ENCODE assay signal across 16 mouse cellular contexts in the genomic region with DNA sequence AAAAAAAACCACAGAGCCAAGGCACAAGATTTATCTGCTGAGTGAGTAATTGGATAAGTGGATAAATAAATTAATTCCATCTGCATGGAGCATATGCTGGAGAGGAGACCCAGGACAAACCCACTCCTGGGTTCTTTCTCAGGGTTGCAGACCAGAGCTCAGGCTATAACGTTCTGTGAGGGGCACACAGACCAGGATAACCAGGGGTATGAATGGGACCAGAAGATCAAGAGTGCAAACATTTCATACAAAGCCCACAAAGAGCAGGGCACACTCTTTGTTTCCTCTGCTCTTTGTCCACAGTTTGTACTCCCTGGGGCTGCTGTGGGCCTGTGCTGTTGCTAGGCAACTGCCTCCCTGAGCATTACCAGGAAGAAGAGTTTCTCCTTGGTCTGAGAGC. TPM values are rescaled to one million over a fixed set of nuclear protein-coding genes. Genes with fewer than 3 reads are reported as not detected.
A peak's percentile ranks its signal among the peaks of the same experiment; 100 is the strongest.
DNase-seq lines count a peak whose midpoint lies in the region; ATAC-seq and TF ChIP-seq lines count a peak whose summit lies in the region.
"Had no signal": no experiment of that assay in that cellular context is flagged by ENCODE, and none has a peak within 500 bp of the region (broad histone marks: within the 10 kb centered on the region; RNA-seq: fewer than 3 reads in every experiment).

No protein-coding gene starts in this region.

- peak overlapping the region; percentile 75 for H3K27ac ChIP-seq in forebrain, embryonic 13.5 days
- H3K27ac ChIP-seq in hindbrain, postnatal 0 days = no peak overlapping the region
- no peak overlapping the region for H3K27ac ChIP-seq in neural tube, embryonic 11.5 days (ENCODE audit: low read depth, low read length)
- H3K27ac ChIP-seq in intestine, embryonic 15.5 days = no peak overlapping the region
- H3K27ac ChIP-seq: liver, embryonic 14.5 days had no signal

- no peak for TF ChIP-seq CTCF in hindbrain, postnatal 0 days (IDR thresholded peaks at IDR 0.05; ENCODE audit: low read depth)

- no peak overlapping the region for H3K4me3 ChIP-seq in forebrain, embryonic 13.5 days
- no peak overlapping the region for H3K4me3 ChIP-seq in hindbrain, postnatal 0 days (ENCODE audit: low read length)
- H3K4me3 ChIP-seq in neural tube, embryonic 11.5 days (ENCODE audit: low read depth, low read length) = no peak overlapping the region
- H3K4me3 ChIP-seq in intestine, embryonic 15.5 days (replicated peaks) = no peak overlapping the region
- H3K4me3 ChIP-seq: myocyte had no signal

- 0% methylated on average over 1 of the region's 1 CpGs for WGBS in forebrain, embryonic 13.5 days
- WGBS in hindbrain, postnatal 0 days = 21% methylated on average over 1 of the region's 1 CpGs
- 32% methylated on average over 1 of the region's 1 CpGs for WGBS in neural tube, embryonic 11.5 days
- 50% methylated on average over 1 of the region's 1 CpGs for WGBS in intestine, embryonic 15.5 days

- H3K9me3 ChIP-seq in forebrain, embryonic 13.5 days (replicated peaks) = no peaks in the 10 kb centered on the region
- no peaks in the 10 kb centered on the region for H3K9me3 ChIP-seq in hindbrain, postnatal 0 days (ENCODE audit: low read length)
- no peaks in the 10 kb centered on the region for H3K9me3 ChIP-seq in neural tube, embryonic 11.5 days (ENCODE audit: control insufficient read depth, low read length)
- no peaks in the 10 kb centered on the region for H3K9me3 ChIP-seq in intestine, embryonic 15.5 days

- ATAC-seq in forebrain, embryonic 13.5 days = no peak; the same call in 1 of the 2 replicates
- ATAC-seq in hindbrain, postnatal 0 days = no peak; the same call in 1 of the 2 replicates
- no peak for ATAC-seq in neural tube, embryonic 11.5 days (ENCODE audit: insufficient read depth, low FRiP score, low TSS enrichment)
- ATAC-seq in intestine, embryonic 15.5 days = no peak

- H3K36me3 ChIP-seq in forebrain, embryonic 13.5 days (ENCODE audit: poor library complexity, severe bottlenecking) = no peaks in the 10 kb centered on the region
- no peaks in the 10 kb centered on the region for H3K36me3 ChIP-seq in hindbrain, postnatal 0 days (ENCODE audit: insufficient read depth, low read length)
- no peaks in the 10 kb centered on the region for H3K36me3 ChIP-seq in neural tube, embryonic 11.5 days (ENCODE audit: control insufficient read depth, insufficient read depth, low read length)
- H3K36me3 ChIP-seq in intestine, embryonic 15.5 days = no peaks in the 10 kb centered on the region

- peak; percentile 59 for DNase-seq in R1 (ENCODE audit: low read depth, low spot score)
- DNase-seq in hindbrain, postnatal 0 days (ENCODE audit: low spot score) = peak; percentile 49
- peak; percentile 53 for DNase-seq in neural tube, embryonic 11.5 days (ENCODE audit: low spot score)
- no peak for DNase-seq in frontal cortex, postnatal 36 days (ENCODE audit: low spot score in 2 of 2)
- DNase-seq in right cerebral cortex, postnatal 10 days (ENCODE audit: low spot score in 2 of 2) = no peak
- no peak for DNase-seq in urinary bladder, postnatal 25 days (ENCODE audit: low spot score)
- DNase-seq: cerebellum, adult 9-11 months; gastrocnemius, postnatal 14 days; kidney, adult 18-20 months had no signal

- no peaks in the 10 kb centered on the region for H3K27me3 ChIP-seq in forebrain, embryonic 13.5 days
- H3K27me3 ChIP-seq in hindbrain, postnatal 0 days (ENCODE audit: insufficient read depth, low read length) = no peaks in the 10 kb centered on the region
- H3K27me3 ChIP-seq in neural tube, embryonic 11.5 days (ENCODE audit: control insufficient read depth, insufficient read depth, low read length) = no peaks in the 10 kb centered on the region
- no peaks in the 10 kb centered on the region for H3K27me3 ChIP-seq in intestine, embryonic 15.5 days (replicated peaks)

- H3K9ac ChIP-seq in forebrain, embryonic 13.5 days = no peak overlapping the region
- H3K9ac ChIP-seq in hindbrain, postnatal 0 days (replicated peaks; ENCODE audit: low read length) = no peak overlapping the region
- peak overlapping the region; percentile 24; the same call in 1 of the 2 replicates for H3K9ac ChIP-seq in neural tube, embryonic 11.5 days (ENCODE audit: low read length)
- no peak overlapping the region for H3K9ac ChIP-seq in intestine, embryonic 15.5 days
- H3K9ac ChIP-seq: liver, embryonic 14.5 days had no signal

- no peak overlapping the region for H3K4me2 ChIP-seq in forebrain, embryonic 13.5 days
- H3K4me2 ChIP-seq in hindbrain, postnatal 0 days (ENCODE audit: low read depth, low read length) = no peak overlapping the region
- no peak overlapping the region for H3K4me2 ChIP-seq in neural tube, embryonic 11.5 days (ENCODE audit: low read depth)
- no peak overlapping the region for H3K4me2 ChIP-seq in intestine, embryonic 15.5 days (replicated peaks)

- peaks cover 34% of the 10 kb centered on the region for H3K4me1 ChIP-seq in forebrain, embryonic 13.5 days
- peaks cover 33% of the 10 kb centered on the region for H3K4me1 ChIP-seq in hindbrain, postnatal 0 days (ENCODE audit: insufficient read depth, low read length)
- H3K4me1 ChIP-seq in neural tube, embryonic 11.5 days (ENCODE audit: control insufficient read depth, insufficient read depth, low read length) = peaks cover 4% of the 10 kb centered on the region; the same call in 1 of the 2 replicates
- no peaks in the 10 kb centered on the region for H3K4me1 ChIP-seq in intestine, embryonic 15.5 days (replicated peaks)

RNA-seq across cellular contexts. Expression of gene Tmem220, which starts 23.2 kb away (rescaled TPM):
- 0.34 and 0.50 TPM in 2 replicates for polyA plus RNA-seq in forebrain, embryonic 13.5 days (2015; fragmentation: Nextera tagmentation; extraction: Ambion mirVana)
- total RNA-seq in hindbrain, postnatal 0 days (2014; rRNA removed) = 0.26 TPM in 1 of 2 replicates, not detected in the other
- polyA plus RNA-seq in hindbrain, postnatal 0 days (2015; fragmentation: Nextera tagmentation; extraction: Ambion mirVana) = 0.97 and 1.1 TPM in 2 replicates
- 0.69 and 1.1 TPM in 2 replicates for polyA plus RNA-seq in neural tube, embryonic 11.5 days (2014; fragmentation: Nextera tagmentation; extraction: Ambion mirVana)
- 2.7 and 3.0 TPM in 2 replicates for polyA plus RNA-seq in intestine, embryonic 15.5 days (2015; fragmentation: Nextera tagmentation; extraction: Ambion mirVana)

RNA-seq across cellular contexts. Expression of gene Tmem238l, which starts 45.3 kb away (rescaled TPM):
- polyA plus RNA-seq in forebrain, embryonic 13.5 days (2015; fragmentation: Nextera tagmentation; extraction: Ambion mirVana) = 0.19 TPM in 1 of 2 replicates, not detected in the other
- not detected in 2 replicates for total RNA-seq in hindbrain, postnatal 0 days (2014; rRNA removed)
- polyA plus RNA-seq in hindbrain, postnatal 0 days (2015; fragmentation: Nextera tagmentation; extraction: Ambion mirVana) = not detected in 2 replicates
- not detected in 2 replicates for polyA plus RNA-seq in neural tube, embryonic 11.5 days (2014; fragmentation: Nextera tagmentation; extraction: Ambion mirVana)
- 1.2 and 1.9 TPM in 2 replicates for polyA plus RNA-seq in intestine, embryonic 15.5 days (2015; fragmentation: Nextera tagmentation; extraction: Ambion mirVana)
- total RNA-seq: gastrocnemius, postnatal 14 days; layer of hippocampus, adult 8-10 months; left cerebral cortex, postnatal 14 days had no signal
- polyA plus RNA-seq: heart, embryonic 16.5 days; liver, embryonic 14.5 days; myocyte had no signal

RNA-seq across cellular contexts. Expression of gene Adprm, which starts 50.7 kb away (rescaled TPM):
- polyA plus RNA-seq in forebrain, embryonic 13.5 days (2015; fragmentation: Nextera tagmentation; extraction: Ambion mirVana) = 34.8 and 37.2 TPM in 2 replicates
- 15.6 and 18.9 TPM in 2 replicates for total RNA-seq in hindbrain, postnatal 0 days (2014; rRNA removed)
- 25.3 and 29.5 TPM in 2 replicates for polyA plus RNA-seq in hindbrain, postnatal 0 days (2015; fragmentation: Nextera tagmentation; extraction: Ambion mirVana)
- polyA plus RNA-seq in neural tube, embryonic 11.5 days (2014; fragmentation: Nextera tagmentation; extraction: Ambion mirVana) = 37.4 and 40.6 TPM in 2 replicates
- 20.8 and 24.2 TPM in 2 replicates for polyA plus RNA-seq in intestine, embryonic 15.5 days (2015; fragmentation: Nextera tagmentation; extraction: Ambion mirVana)

RNA-seq across cellular contexts. Expression of gene Sco1, which starts 50.8 kb away (rescaled TPM):
- 14.2 and 14.4 TPM in 2 replicates for polyA plus RNA-seq in forebrain, embryonic 13.5 days (2015; fragmentation: Nextera tagmentation; extraction: Ambion mirVana)
- total RNA-seq in hindbrain, postnatal 0 days (2014; rRNA removed) = 11.0 and 13.8 TPM in 2 replicates
- polyA plus RNA-seq in hindbrain, postnatal 0 days (2015; fragmentation: Nextera tagmentation; extraction: Ambion mirVana) = 13.6 and 14.9 TPM in 2 replicates
- polyA plus RNA-seq in neural tube, embryonic 11.5 days (2014; fragmentation: Nextera tagmentation; extraction: Ambion mirVana) = 18.6 and 19.1 TPM in 2 replicates
- polyA plus RNA-seq in intestine, embryonic 15.5 days (2015; fragmentation: Nextera tagmentation; extraction: Ambion mirVana) = 19.5 and 20.7 TPM in 2 replicates

Comparison
In these comparisons a context has a peak if more than half of its experiments do, and no peak if none do; other contexts are left out.
1. DNase-seq: peak in R1 (single experiment), hindbrain, postnatal 0 days (single experiment) and neural tube, embryonic 11.5 days (single experiment); none in frontal cortex, postnatal 36 days (0 of 2), right cerebral cortex, postnatal 10 days (0 of 2) and urinary bladder, postnatal 25 days (single experiment).